Mouse (Mus musculus) megakaryocyte, embryonic 14.5 days (primary cell): ENCODE data around the gene Cfd.

Experiments
- FLI1 ChIP-seq: IDR thresholded peaks from 2 replicates; pipeline ENCODE4 v1.6.1; 2012; ENCODE audit warnings: low read length, inconsistent platforms, mixed read lengths
- GATA1 ChIP-seq: IDR thresholded peaks from 3 replicates; pipeline ENCODE4 v1.6.1; 2012; ENCODE audit warnings: mixed read lengths, low read length, inconsistent platforms, borderline replicate concordance

- TF ChIP-seq GATA1: no peak
- TF ChIP-seq FLI1: no peak
Measured at GRCm38 (mm10) chr10:79857894-79858293, 32.8 kb upstream of the Cfd start.
